Mouse (Mus musculus) G1E (cell line): ENCODE data around the gene Agap3. TPM values are rescaled to one million over a fixed set of nuclear protein-coding genes. Genes with fewer than 3 reads are reported as not detected.

Source experiments
- ATAC-seq: 2 replicates; pipeline ENCODE4 v1.8.0; 2016; ENCODE audit warnings: mild to moderate bottlenecking; ENCODE audit not compliant: insufficient number of reproducible peaks, poor library complexity, low FRiP score, severe bottlenecking; ENCODE audit errors: extremely low read depth
- DNase-seq: peaks from one replicate; pipeline ENCODE4 v3.0.0; 2012; ENCODE audit warnings: low spot score
- H3K27me3 ChIP-seq: 2 replicates; pipeline ENCODE4 v1.6.1; 2012; ENCODE audit warnings: mild to moderate bottlenecking, low read length, inconsistent platforms; ENCODE audit not compliant: insufficient read depth
- H3K36me3 ChIP-seq: replicated peaks from 2 replicates; pipeline ENCODE3; 2012; ENCODE audit warnings: mild to moderate bottlenecking, inconsistent platforms
- H3K4me1 ChIP-seq: 2 replicates; pipeline ENCODE4 v1.6.1; 2012; ENCODE audit warnings: low read depth, low read length, inconsistent platforms, mixed read lengths; ENCODE audit not compliant: insufficient read depth
- H3K4me3 ChIP-seq: 2 replicates; pipeline ENCODE4 v1.5.1; 2012; ENCODE audit warnings: low read depth, mild to moderate bottlenecking, inconsistent platforms, low read length, moderate library complexity, mixed read lengths
- H3K9me3 ChIP-seq: replicated peaks from 2 replicates; pipeline ENCODE4 v1.6.1; 2012; ENCODE audit warnings: inconsistent platforms
- CTCF ChIP-seq: IDR thresholded peaks from 2 replicates; pipeline ENCODE4 v1.5.1; 2012; ENCODE audit warnings: low read depth, low read length, inconsistent platforms, mixed read lengths
- GATA1 ChIP-seq: IDR thresholded peaks from 2 replicates; pipeline ENCODE4 v1.6.1; 2012; ENCODE audit warnings: borderline replicate concordance, low read length, inconsistent platforms, mixed read lengths
- GATA2 ChIP-seq: IDR thresholded peaks from 2 replicates; pipeline ENCODE4 v1.6.1; 2012; ENCODE audit warnings: low read depth, low read length, inconsistent platforms, borderline replicate concordance
- POLR2AphosphoS5 ChIP-seq: IDR thresholded peaks from 2 replicates; pipeline ENCODE4 v1.6.1; 2012; ENCODE audit warnings: low read depth, low read length, inconsistent platforms; ENCODE audit not compliant: insufficient replicate concordance
- TAL1 ChIP-seq: conservative IDR thresholded peaks from 2 replicates; pipeline ENCODE4 v1.6.1; 2012; ENCODE audit warnings: low read depth, low read length, inconsistent platforms, mixed read lengths
- polyA plus RNA-seq: library from polyadenylated mRNA; stranded (reverse); fragments of >175 nt; gene quantifications from 2 replicates; pipeline ENCODE4 v1.2.3, GENCODE M21; 2012
- total RNA-seq, 2 experiments: library from RNA; stranded (forward) in 1 of 2; stranded (reverse) in 1 of 2; fragments of 200-1000 nt in 1 of 2; fragments of >200 nt in 1 of 2; fragmentation: Nextera tagmentation in 1 of 2; gene quantifications; 2 replicates each; pipeline ENCODE4 v1.2.3; 2014 to 2017

Agap3 gene
- total and polyA plus RNA-seq, 3 experiments = 26.3 to 133 (median 30.3) TPM

DNA sequence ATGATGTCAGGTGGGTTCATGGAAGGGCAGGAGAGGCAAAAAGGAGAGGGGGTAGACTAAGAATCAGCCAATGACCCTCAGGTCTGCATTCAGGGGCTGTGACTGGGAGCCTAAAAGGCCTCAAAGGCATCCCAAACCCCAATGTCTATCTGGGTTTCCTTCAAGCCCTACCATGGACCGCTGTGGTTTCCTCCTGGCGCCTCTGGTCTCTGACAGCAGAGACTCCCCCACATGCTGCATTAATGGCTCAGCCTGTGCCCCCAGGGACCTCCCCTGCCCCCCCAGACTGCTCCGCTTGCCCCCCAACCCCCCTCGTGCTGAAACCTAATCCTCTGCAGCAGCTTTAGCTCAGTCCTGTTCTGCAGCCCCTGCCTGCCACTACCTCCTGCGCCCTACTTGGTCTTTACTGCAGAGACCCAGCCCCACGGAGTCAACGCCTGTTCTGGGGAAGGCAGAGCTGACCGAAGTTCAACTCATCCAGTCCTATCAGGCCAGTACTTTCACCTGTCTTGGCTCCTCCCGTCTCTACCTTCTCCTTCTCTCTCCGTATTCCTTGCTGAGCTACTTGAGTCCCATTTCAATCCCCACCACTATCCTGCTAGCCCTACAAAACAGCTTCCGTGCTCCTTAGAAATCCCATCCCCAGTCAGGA, 38.8 kb upstream of the Agap3 start, which contains the start of gene Asic3:
TSS of gene Asic3 (plus strand) at position 351 of the 652 bp plus-strand sequence.
- TF ChIP-seq GATA2 (no peak), GATA1 (no peak), CTCF (no peak), POLR2AphosphoS5 (no peak)
- no peaks in the 10 kb centered on the region for H3K9me3 ChIP-seq
- peaks cover 37% of the 10 kb centered on the region for H3K36me3 ChIP-seq
- peaks cover 13% of the 10 kb centered on the region for H3K4me1 ChIP-seq
- peaks cover 30% of the 10 kb centered on the region for H3K27me3 ChIP-seq
- DNase-seq (no peak), ATAC-seq (no peak)
- H3K4me3 ChIP-seq = no peak within 1 kb of the TSS

DNA sequence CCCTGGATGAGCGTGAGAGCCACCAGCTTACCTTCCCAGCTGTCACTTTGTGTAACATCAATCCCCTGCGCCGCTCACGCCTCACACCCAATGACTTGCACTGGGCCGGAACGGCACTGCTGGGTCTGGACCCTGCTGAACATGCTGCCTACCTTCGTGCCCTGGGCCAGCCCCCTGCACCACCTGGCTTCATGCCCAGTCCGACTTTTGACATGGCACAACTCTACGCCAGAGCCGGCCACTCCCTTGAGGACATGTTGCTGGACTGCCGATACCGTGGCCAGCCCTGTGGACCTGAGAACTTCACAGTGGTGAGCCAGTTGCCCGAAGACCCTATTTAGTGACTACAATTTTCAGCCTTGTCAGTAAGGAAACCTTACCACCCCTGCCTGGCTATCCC, 38.0 kb upstream of the Agap3 start:
- Histone ChIP-seq H3K27me3 (peaks cover 30% of the 10 kb centered on the region), H3K9me3 (no peaks in the 10 kb centered on the region), H3K4me1 (peaks cover 13% of the 10 kb centered on the region), H3K4me3 (no peak overlapping the region), H3K36me3 (peaks cover 37% of the 10 kb centered on the region)
- TF ChIP-seq GATA2 = no peak
- TF ChIP-seq CTCF = no peak
- no peak for TF ChIP-seq TAL1
- no peak for TF ChIP-seq POLR2AphosphoS5
- TF ChIP-seq GATA1 = no peak
- ATAC-seq (no peak), DNase-seq (no peak)

DNA sequence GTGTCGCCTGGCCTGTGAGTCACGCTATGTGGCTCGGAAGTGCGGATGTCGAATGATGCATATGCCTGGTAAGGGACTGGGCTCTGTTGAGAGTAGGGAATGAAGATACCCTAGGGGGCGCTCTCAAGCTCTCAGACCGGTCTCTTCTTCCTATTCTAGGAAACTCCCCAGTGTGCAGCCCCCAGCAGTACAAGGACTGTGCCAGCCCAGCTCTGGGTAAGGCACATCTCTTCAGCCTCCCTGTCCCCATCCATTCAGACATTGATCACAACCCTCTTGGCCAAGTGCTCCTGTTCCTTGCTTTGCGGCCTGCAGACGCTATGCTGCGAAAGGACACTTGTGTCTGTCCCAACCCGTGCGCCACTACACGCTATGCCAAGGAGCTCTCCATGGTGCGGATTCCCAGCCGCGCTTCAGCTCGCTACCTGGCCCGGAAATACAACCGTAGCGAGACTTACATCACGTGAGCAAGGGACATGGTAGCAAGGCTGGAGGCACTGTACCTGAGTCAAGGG, 35.7 kb upstream of the Agap3 start:
- peaks cover 43% of the 10 kb centered on the region for H3K36me3 ChIP-seq
- H3K4me3 ChIP-seq = no peak overlapping the region
- ATAC-seq (no peak), DNase-seq (peak; percentile 54)
- H3K4me1 ChIP-seq = peaks cover 13% of the 10 kb centered on the region
- peaks cover 30% of the 10 kb centered on the region for H3K27me3 ChIP-seq
- TF ChIP-seq GATA1 (no peak), TAL1 (no peak), CTCF (peak; percentile 23; the same call in 1 of the 2 replicates), GATA2 (no peak), POLR2AphosphoS5 (no peak)
- H3K9me3 ChIP-seq = no peaks in the 10 kb centered on the region

DNA sequence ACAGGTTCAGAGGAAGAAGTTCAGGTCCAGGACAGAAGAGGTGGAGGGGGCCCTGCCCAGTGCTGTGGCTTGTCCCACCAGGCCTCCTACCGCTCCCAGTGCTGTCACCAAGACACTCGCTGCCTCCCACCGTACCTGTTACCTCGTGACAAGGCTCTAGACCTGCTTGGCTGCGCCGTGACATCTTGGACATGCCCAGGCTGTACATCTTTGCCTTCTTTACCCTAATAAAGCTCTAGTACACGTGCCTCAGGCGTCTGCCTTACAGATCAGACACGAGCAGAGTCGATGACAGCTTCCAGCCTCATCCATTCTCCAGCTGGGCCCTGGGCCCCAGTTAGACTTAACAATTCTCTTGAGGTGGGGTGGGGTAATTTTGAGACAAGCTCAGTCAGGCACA, 34.4 kb upstream of the Agap3 start:
- DNase-seq (no peak), ATAC-seq (no peak)
- Histone ChIP-seq H3K4me3 (no peak overlapping the region), H3K27me3 (peaks cover 30% of the 10 kb centered on the region), H3K9me3 (no peaks in the 10 kb centered on the region), H3K4me1 (peaks cover 17% of the 10 kb centered on the region), H3K36me3 (peaks cover 53% of the 10 kb centered on the region)
- TF ChIP-seq POLR2AphosphoS5 (no peak), GATA2 (no peak)

DNA sequence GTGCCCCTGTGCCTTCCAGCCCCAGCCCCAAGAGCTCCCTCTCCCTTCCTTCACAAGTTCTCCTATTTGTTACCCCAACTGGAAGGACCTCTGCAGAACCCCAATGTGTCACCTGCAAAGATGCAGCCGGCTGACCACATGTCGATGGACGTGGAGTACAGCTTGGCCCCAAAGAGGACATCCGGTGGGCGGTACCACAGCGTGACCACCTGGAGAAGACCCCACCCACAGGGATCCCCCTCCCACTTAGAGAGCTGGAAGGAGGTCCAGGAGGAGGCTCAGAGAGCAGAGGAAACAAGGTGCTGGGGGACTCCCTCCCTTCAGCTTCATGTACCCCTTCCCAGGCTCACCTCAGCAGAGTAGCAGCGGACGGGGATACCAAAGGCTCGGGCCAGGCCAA, 31.6 kb upstream of the Agap3 start:
- no peak overlapping the region for H3K4me3 ChIP-seq
- peaks cover 53% of the 10 kb centered on the region for H3K36me3 ChIP-seq
- peaks cover 4% of the 10 kb centered on the region for H3K27me3 ChIP-seq
- H3K9me3 ChIP-seq = no peaks in the 10 kb centered on the region
- ATAC-seq = no peak
- TF ChIP-seq GATA2 (no peak), GATA1 (no peak), POLR2AphosphoS5 (no peak), CTCF (no peak), TAL1 (no peak)
- DNase-seq = no peak
- H3K4me1 ChIP-seq = peaks cover 34% of the 10 kb centered on the region

DNA sequence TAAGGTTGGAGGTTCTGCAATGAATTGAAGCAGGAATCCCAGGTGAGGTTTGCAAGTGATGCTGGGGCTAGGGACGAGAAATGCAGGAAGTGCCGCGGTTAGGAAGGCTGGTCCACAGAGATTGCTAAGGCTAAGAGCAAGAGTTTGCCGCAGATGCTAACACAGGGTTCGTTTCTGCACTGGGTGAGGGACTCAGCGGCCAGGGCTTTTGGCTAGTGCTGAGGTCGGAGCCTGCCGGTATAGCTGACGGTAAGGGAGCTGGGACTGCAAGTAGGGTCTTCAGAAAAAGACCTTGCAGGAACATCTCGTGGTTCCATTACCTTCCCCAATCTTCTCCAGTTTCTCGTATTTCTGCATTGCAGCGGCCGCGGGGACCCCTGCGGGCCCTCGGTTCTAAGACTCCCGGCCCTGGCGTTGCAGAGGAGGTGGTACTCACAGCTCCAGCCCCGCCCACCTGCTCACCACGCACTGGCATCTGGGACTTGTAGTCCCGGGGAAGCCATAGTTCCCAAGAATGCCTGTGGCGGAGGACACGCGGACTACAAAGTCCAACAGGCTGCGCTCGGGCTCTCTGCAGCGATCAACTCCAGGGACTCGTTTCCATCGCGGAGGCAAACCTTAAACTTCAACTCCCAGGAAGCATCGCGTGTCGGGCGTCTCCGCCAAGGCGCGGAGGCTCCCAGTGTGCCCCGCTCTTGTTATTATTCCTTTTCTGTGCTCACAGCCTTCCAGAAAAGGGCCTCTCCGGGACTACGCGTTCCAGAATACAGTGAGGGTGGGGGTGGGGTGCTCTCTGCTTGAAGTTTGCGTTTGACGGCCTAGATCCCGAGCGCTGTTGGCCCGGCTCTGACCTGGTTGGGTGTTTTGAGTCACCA, 28.6 kb upstream of the Agap3 start, which contains the start of the genes Cdk5 and Slc4a2:
TSS of gene Cdk5 (minus strand) at position 402 of the 875 bp plus-strand sequence.
TSS of gene Slc4a2 (plus strand) at position 709 of the 875 bp plus-strand sequence.
- peak; percentile 86 for DNase-seq
- peak; percentile 92 for ATAC-seq
- Histone ChIP-seq H3K36me3 (peaks cover 49% of the 10 kb centered on the region), H3K4me3 (peak within 1 kb of the TSS; percentile 74), H3K9me3 (no peaks in the 10 kb centered on the region), H3K27me3 (no peaks in the 10 kb centered on the region), H3K4me1 (peaks cover 53% of the 10 kb centered on the region)
- TF ChIP-seq CTCF (no peak), GATA2 (no peak), TAL1 (no peak)
